ENCODE assay signal across 8 mouse cellular contexts in genomic region chr8:122459218-122459900, GRCm38 (mm10). TPM values are rescaled to one million over a fixed set of nuclear protein-coding genes. Genes with fewer than 3 reads are reported as not detected.
DNase-seq lines count a peak whose midpoint lies in the region; ATAC-seq and TF ChIP-seq lines count a peak whose summit lies in the region.

No protein-coding gene starts in this region.

- WGBS in heart, postnatal 0 days: 55% methylated on average over 4 of the region's 6 CpGs
- WGBS in heart, embryonic 12.5 days: 55% methylated on average over 6 of the region's 6 CpGs

- no peak overlapping the region for H3K9ac ChIP-seq in heart, postnatal 0 days (replicated peaks; ENCODE audit: low read depth, low read length)
- H3K9ac ChIP-seq in heart, embryonic 12.5 days: no peak overlapping the region

- H3K9me3 ChIP-seq in heart, postnatal 0 days (replicated peaks; ENCODE audit: control insufficient read depth, low read length): no peaks in the 10 kb centered on the region
- H3K9me3 ChIP-seq in heart, embryonic 12.5 days (replicated peaks): no peaks in the 10 kb centered on the region
- no peaks in the 10 kb centered on the region for H3K9me3 ChIP-seq in megakaryocyte, embryonic 14.5 days

- no peak for TF ChIP-seq POLR2A in brain, embryonic 14.5 days (IDR thresholded peaks at IDR 0.05; ENCODE audit: borderline replicate concordance, extremely low read depth, insufficient read depth, insufficient read length, poor library complexity, severe bottlenecking)

- no peak for TF ChIP-seq EP300 in heart, postnatal 0 days (IDR thresholded peaks at IDR 0.05; ENCODE audit: low read depth)

- TF ChIP-seq CTCF in heart, postnatal 0 days (IDR thresholded peaks at IDR 0.05; ENCODE audit: low read depth): peak; percentile 33
- peak; percentile 39; the same call in 1 of the 2 replicates for TF ChIP-seq CTCF in brain, embryonic 14.5 days (IDR thresholded peaks at IDR 0.05; ENCODE audit: borderline replicate concordance, extremely low read depth, insufficient read depth, insufficient read length)

- H3K27ac ChIP-seq in heart, postnatal 0 days (ENCODE audit: low read depth): no peak overlapping the region
- no peak overlapping the region for H3K27ac ChIP-seq in heart, embryonic 12.5 days (ENCODE audit: poor library complexity, severe bottlenecking)

- no peak overlapping the region for H3K4me3 ChIP-seq in heart, postnatal 0 days (ENCODE audit: low read depth, low read length)
- H3K4me3 ChIP-seq in heart, embryonic 12.5 days: no peak overlapping the region
- H3K4me3 ChIP-seq in megakaryocyte, embryonic 14.5 days (replicated peaks): peak overlapping the region; percentile 90

- ATAC-seq in heart, postnatal 0 days (ENCODE audit: insufficient read depth, low read depth): no peak
- no peak for ATAC-seq in heart, embryonic 12.5 days (ENCODE audit: insufficient number of reproducible peaks, low FRiP score)
- no peak for ATAC-seq in megakaryocyte, adult 5-6 weeks (ENCODE audit: poor library complexity, severe bottlenecking)
- ATAC-seq in megakaryocyte-erythroid progenitor cell, adult 5-6 weeks (replicated peaks; ENCODE audit: low FRiP score, low TSS enrichment, poor library complexity, severe bottlenecking): no peak

- peaks cover 28% of the 10 kb centered on the region for H3K27me3 ChIP-seq in heart, postnatal 0 days (ENCODE audit: control insufficient read depth, insufficient read depth, low read length)
- H3K27me3 ChIP-seq in heart, embryonic 12.5 days (replicated peaks): peaks cover 47% of the 10 kb centered on the region
- peaks cover 26% of the 10 kb centered on the region for H3K27me3 ChIP-seq in megakaryocyte, embryonic 14.5 days (replicated peaks)

- no peak overlapping the region; the same call in 1 of the 2 replicates for H3K4me2 ChIP-seq in heart, postnatal 0 days (ENCODE audit: low read depth, low read length)
- no peak overlapping the region; the same call in 1 of the 2 replicates for H3K4me2 ChIP-seq in heart, embryonic 12.5 days

- H3K4me1 ChIP-seq in heart, postnatal 0 days (ENCODE audit: control insufficient read depth, insufficient read depth): peaks cover 9% of the 10 kb centered on the region
- H3K4me1 ChIP-seq in heart, embryonic 12.5 days (replicated peaks): peaks cover 58% of the 10 kb centered on the region
- peaks cover 88% of the 10 kb centered on the region for H3K4me1 ChIP-seq in megakaryocyte, embryonic 14.5 days

- DNase-seq in heart, postnatal 0 days (ENCODE audit: low spot score): no peak
- DNase-seq in brain, embryonic 14.5 days (ENCODE audit: low read depth): no peak
- peak; percentile 69 to 88 for DNase-seq in thymus, postnatal 10 days (ENCODE audit: low spot score in 2 of 2)
- no peak for DNase-seq in urinary bladder, postnatal 14 days (ENCODE audit: low spot score)

- H3K36me3 ChIP-seq in heart, postnatal 0 days (replicated peaks; ENCODE audit: control insufficient read depth, insufficient read depth, low read length): no peaks in the 10 kb centered on the region
- no peaks in the 10 kb centered on the region for H3K36me3 ChIP-seq in heart, embryonic 12.5 days
- H3K36me3 ChIP-seq in megakaryocyte, embryonic 14.5 days (replicated peaks; ENCODE audit: low read length): peaks cover 36% of the 10 kb centered on the region

RNA-seq across cellular contexts. Expression of gene Snai3, which starts 1.2 kb away (rescaled TPM):
- 1.2 TPM in 1 of 2 replicates, not detected in the other for total RNA-seq in heart, postnatal 0 days (2014; rRNA removed; ENCODE audit: low replicate concordance)
- 0.61 and 1.6 TPM in 2 replicates for polyA plus RNA-seq in heart, postnatal 0 days (2015; fragmentation: Nextera tagmentation; extraction: Ambion mirVana)
- 2.1 and 2.3 TPM in 2 replicates for polyA plus RNA-seq in heart, embryonic 12.5 days (2016; fragmentation: Nextera tagmentation; extraction: Ambion mirVana)
- 2.8 and 8.0 TPM in 2 replicates for polyA plus RNA-seq in megakaryocyte, embryonic 14.5 days (2012; ENCODE audit: insufficient read depth, low replicate concordance)
- total RNA-seq in megakaryocyte, adult 5-6 weeks (2015): 0.09 and 0.25 TPM in 2 replicates
- total RNA-seq in megakaryocyte, adult 5-6 weeks (2017): not detected in 2 replicates
- not detected in 2 replicates for polyA plus RNA-seq in brain, embryonic 14.5 days (2012; rRNA removed)
- 2.2 TPM in 1 of 2 replicates, not detected in the other for total RNA-seq in megakaryocyte-erythroid progenitor cell, adult 5-6 weeks (2014; fragmentation: Nextera tagmentation)
- not detected in 2 replicates for total RNA-seq in megakaryocyte-erythroid progenitor cell, adult 5-6 weeks (2017)

RNA-seq across cellular contexts. Expression of gene Mvd, which starts 16.1 kb away (rescaled TPM):
- 5.3 and 13.3 TPM in 2 replicates for total RNA-seq in heart, postnatal 0 days (2014; rRNA removed; ENCODE audit: low replicate concordance)
- 11.4 and 11.7 TPM in 2 replicates for polyA plus RNA-seq in heart, postnatal 0 days (2015; fragmentation: Nextera tagmentation; extraction: Ambion mirVana)
- polyA plus RNA-seq in heart, embryonic 12.5 days (2016; fragmentation: Nextera tagmentation; extraction: Ambion mirVana): 22.8 and 24.1 TPM in 2 replicates
- 66.0 and 142 TPM in 2 replicates for polyA plus RNA-seq in megakaryocyte, embryonic 14.5 days (2012; ENCODE audit: insufficient read depth, low replicate concordance)
- 9.8 and 10.3 TPM in 2 replicates for total RNA-seq in megakaryocyte, adult 5-6 weeks (2015)
- total RNA-seq in megakaryocyte, adult 5-6 weeks (2017): 15.2 and 15.6 TPM in 2 replicates
- polyA plus RNA-seq in brain, embryonic 14.5 days (2012; rRNA removed): 60.8 and 63.9 TPM in 2 replicates
- total RNA-seq in megakaryocyte-erythroid progenitor cell, adult 5-6 weeks (2014; fragmentation: Nextera tagmentation): 2.4 and 2.9 TPM in 2 replicates
- total RNA-seq in megakaryocyte-erythroid progenitor cell, adult 5-6 weeks (2017): 0.14 and 1.8 TPM in 2 replicates

RNA-seq across cellular contexts. Expression of gene Rnf166, which starts 16.5 kb away (rescaled TPM):
- 39.7 and 42.7 TPM in 2 replicates for total RNA-seq in heart, postnatal 0 days (2014; rRNA removed; ENCODE audit: low replicate concordance)
- 39.4 and 45.9 TPM in 2 replicates for polyA plus RNA-seq in heart, postnatal 0 days (2015; fragmentation: Nextera tagmentation; extraction: Ambion mirVana)
- 33.7 and 39.7 TPM in 2 replicates for polyA plus RNA-seq in heart, embryonic 12.5 days (2016; fragmentation: Nextera tagmentation; extraction: Ambion mirVana)
- polyA plus RNA-seq in megakaryocyte, embryonic 14.5 days (2012; ENCODE audit: insufficient read depth, low replicate concordance): 86.9 and 219 TPM in 2 replicates
- 42.0 and 48.6 TPM in 2 replicates for total RNA-seq in megakaryocyte, adult 5-6 weeks (2015)
- total RNA-seq in megakaryocyte, adult 5-6 weeks (2017): 50.8 and 59.5 TPM in 2 replicates
- 59.5 and 80.9 TPM in 2 replicates for polyA plus RNA-seq in brain, embryonic 14.5 days (2012; rRNA removed)
- 33.2 and 37.2 TPM in 2 replicates for total RNA-seq in megakaryocyte-erythroid progenitor cell, adult 5-6 weeks (2014; fragmentation: Nextera tagmentation)
- 23.7 and 40.2 TPM in 2 replicates for total RNA-seq in megakaryocyte-erythroid progenitor cell, adult 5-6 weeks (2017)

RNA-seq across cellular contexts. Expression of gene Ctu2, which starts 16.6 kb away (rescaled TPM):
- total RNA-seq in heart, postnatal 0 days (2014; rRNA removed; ENCODE audit: low replicate concordance): 19.5 and 28.4 TPM in 2 replicates
- 20.9 and 24.3 TPM in 2 replicates for polyA plus RNA-seq in heart, postnatal 0 days (2015; fragmentation: Nextera tagmentation; extraction: Ambion mirVana)
- 30.0 and 31.1 TPM in 2 replicates for polyA plus RNA-seq in heart, embryonic 12.5 days (2016; fragmentation: Nextera tagmentation; extraction: Ambion mirVana)
- 40.5 and 70.3 TPM in 2 replicates for polyA plus RNA-seq in megakaryocyte, embryonic 14.5 days (2012; ENCODE audit: insufficient read depth, low replicate concordance)
- total RNA-seq in megakaryocyte, adult 5-6 weeks (2015): 13.5 and 16.2 TPM in 2 replicates
- 4.7 and 7.7 TPM in 2 replicates for total RNA-seq in megakaryocyte, adult 5-6 weeks (2017)
- 58.5 and 74.9 TPM in 2 replicates for polyA plus RNA-seq in brain, embryonic 14.5 days (2012; rRNA removed)
- total RNA-seq in megakaryocyte-erythroid progenitor cell, adult 5-6 weeks (2014; fragmentation: Nextera tagmentation): 16.4 and 31.6 TPM in 2 replicates
- 14.8 and 15.7 TPM in 2 replicates for total RNA-seq in megakaryocyte-erythroid progenitor cell, adult 5-6 weeks (2017)

RNA-seq across cellular contexts. Expression of gene Cyba, which starts 26.6 kb away (rescaled TPM):
- total RNA-seq in heart, postnatal 0 days (2014; rRNA removed; ENCODE audit: low replicate concordance): 126 and 162 TPM in 2 replicates
- 159 and 160 TPM in 2 replicates for polyA plus RNA-seq in heart, postnatal 0 days (2015; fragmentation: Nextera tagmentation; extraction: Ambion mirVana)
- 175 and 182 TPM in 2 replicates for polyA plus RNA-seq in heart, embryonic 12.5 days (2016; fragmentation: Nextera tagmentation; extraction: Ambion mirVana)
- polyA plus RNA-seq in megakaryocyte, embryonic 14.5 days (2012; ENCODE audit: insufficient read depth, low replicate concordance): 3,699 and 12,582 TPM in 2 replicates
- total RNA-seq in megakaryocyte, adult 5-6 weeks (2015): 547 and 634 TPM in 2 replicates
- total RNA-seq in megakaryocyte, adult 5-6 weeks (2017): 285 and 337 TPM in 2 replicates
- 22.3 and 25.7 TPM in 2 replicates for polyA plus RNA-seq in brain, embryonic 14.5 days (2012; rRNA removed)
- 66.0 and 69.7 TPM in 2 replicates for total RNA-seq in megakaryocyte-erythroid progenitor cell, adult 5-6 weeks (2014; fragmentation: Nextera tagmentation)
- total RNA-seq in megakaryocyte-erythroid progenitor cell, adult 5-6 weeks (2017): 25.4 and 28.7 TPM in 2 replicates

Comparison
In these comparisons a context has a peak if more than half of its experiments do, and no peak if none do; other contexts are left out.
1. DNase-seq: peak in thymus, postnatal 10 days (2 of 2); none in heart, postnatal 0 days (single experiment), brain, embryonic 14.5 days (single experiment) and urinary bladder, postnatal 14 days (single experiment).